Mouse (Mus musculus) midbrain, embryonic 15.5 days (tissue): Measurements from ENCODE around the gene Robo2. TPM values are rescaled to one million over a fixed set of nuclear protein-coding genes. Genes with fewer than 3 reads are reported as not detected.

Experiments used
- ATAC-seq: fragments of 200-750 bp; cut with Nextera tagmentation; replicated peaks from 2 replicates; pipeline ENCODE4 v1.8.0; 2017; ENCODE audit warnings: moderate TSS enrichment
- H3K27ac ChIP-seq: fragments of 300-500 bp; sonication (generic); 2 replicates; pipeline ENCODE4 v1.5.1; 2015; ENCODE audit warnings: mild to moderate bottlenecking, inconsistent platforms
- H3K27me3 ChIP-seq: fragments of 300-500 bp; sonication (generic); replicated peaks from 2 replicates; pipeline ENCODE4 v1.6.1; 2015; ENCODE audit warnings: inconsistent platforms
- H3K36me3 ChIP-seq: fragments of 300-500 bp; sonication (generic); replicated peaks from 2 replicates; pipeline ENCODE4 v1.6.1; 2015; ENCODE audit warnings: inconsistent platforms
- H3K4me1 ChIP-seq: fragments of 300-500 bp; sonication (generic); 2 replicates; pipeline ENCODE4 v1.6.1; 2015; ENCODE audit warnings: inconsistent platforms
- H3K4me2 ChIP-seq: fragments of 300-500 bp; sonication (generic); 2 replicates; pipeline ENCODE4 v1.6.1; 2015; ENCODE audit warnings: inconsistent platforms, mild to moderate bottlenecking, moderate library complexity
- H3K4me3 ChIP-seq: fragments of 300-500 bp; sonication (generic); 2 replicates; pipeline ENCODE4 v1.5.1; 2015; ENCODE audit warnings: mild to moderate bottlenecking, inconsistent platforms
- H3K9ac ChIP-seq: fragments of 300-500 bp; sonication (generic); 2 replicates; pipeline ENCODE4 v1.6.1; 2015; ENCODE audit warnings: mild to moderate bottlenecking, inconsistent platforms
- H3K9me3 ChIP-seq: fragments of 300-500 bp; sonication (generic); 2 replicates; pipeline ENCODE4 v1.6.1; 2016; ENCODE audit warnings: inconsistent platforms
- WGBS: fragments of 180-500 bp; shearing (Covaris S2); methylation state at CpG from one replicate; pipeline ENCODE4 v1.1.7; 2015; ENCODE audit warnings: mixed read lengths; 5-methylcytosine and 5-hydroxymethylcytosine counted together
- polyA plus RNA-seq: library from polyadenylated mRNA; unstranded; fragments of >200 nt; fragmentation: Nextera tagmentation; extraction: Ambion mirVana; gene quantifications from 2 replicates; pipeline ENCODE4 v1.2.1, GENCODE M21; 2015

The Robo2 gene
- polyA plus RNA-seq = 91.6 and 95.0 TPM in 2 replicates

- peaks cover 9% of the 10 kb centered on the region for H3K4me1 ChIP-seq
- peak within 1 kb of the TSS; percentile 80 for H3K9ac ChIP-seq
- H3K9me3 ChIP-seq = no peaks in the 10 kb centered on the region
- no peaks in the 10 kb centered on the region for H3K36me3 ChIP-seq
- H3K27ac ChIP-seq = peak within 1 kb of the TSS; percentile 91
- H3K27me3 ChIP-seq = no peaks in the 10 kb centered on the region
- peak; percentile 83 for ATAC-seq
- peak within 1 kb of the TSS; percentile 65 for H3K4me3 ChIP-seq
- peak within 1 kb of the TSS; percentile 77 for H3K4me2 ChIP-seq
- WGBS = under 1% methylated on average over 42 of the region's 43 CpGs
These were observed at the start of gene Robo2 for GRCm38 (mm10) chr16:74411481-74412251. TSS of gene Robo2 (minus strand) at chr16:74411825.

- H3K27ac ChIP-seq = no peak overlapping the region
- no peak overlapping the region for H3K9ac ChIP-seq
- 85% methylated on average over 3 of the region's 3 CpGs for WGBS
- no peaks in the 10 kb centered on the region for H3K36me3 ChIP-seq
- ATAC-seq = no peak
- no peak overlapping the region for H3K4me3 ChIP-seq
- no peaks in the 10 kb centered on the region for H3K4me1 ChIP-seq
- no peaks in the 10 kb centered on the region for H3K27me3 ChIP-seq
- no peaks in the 10 kb centered on the region for H3K9me3 ChIP-seq
- H3K4me2 ChIP-seq = no peak overlapping the region
These were observed 46.5 kb upstream of the Robo2 start for GRCm38 (mm10) chr16:74458138-74458537.

GRCm38 (mm10) chr16:74457736-74458135 is 46.1 kb upstream of the Robo2 start:
- no peak for ATAC-seq

GRCm38 (mm10) chr16:74456808-74457470 is 45.3 kb upstream of the Robo2 start:
- no peak for ATAC-seq
- no peaks in the 10 kb centered on the region for H3K9me3 ChIP-seq
- no peak overlapping the region for H3K27ac ChIP-seq
- no peaks in the 10 kb centered on the region for H3K36me3 ChIP-seq
- 58% methylated on average over 5 of the region's 5 CpGs for WGBS
- no peak overlapping the region for H3K4me3 ChIP-seq
- no peak overlapping the region for H3K4me2 ChIP-seq
- H3K27me3 ChIP-seq = no peaks in the 10 kb centered on the region
- H3K4me1 ChIP-seq = no peaks in the 10 kb centered on the region
- no peak overlapping the region for H3K9ac ChIP-seq

More at GRCm38 (mm10) chr16:74457736-74458135, 46.1 kb upstream of the Robo2 start:
- H3K9ac ChIP-seq = no peak overlapping the region
- no peak overlapping the region for H3K4me2 ChIP-seq
- no peaks in the 10 kb centered on the region for H3K9me3 ChIP-seq
- no peaks in the 10 kb centered on the region for H3K36me3 ChIP-seq
- no peak overlapping the region for H3K4me3 ChIP-seq
- no peak overlapping the region for H3K27ac ChIP-seq
- WGBS = 74% methylated on average over 8 of the region's 8 CpGs
- H3K4me1 ChIP-seq = no peaks in the 10 kb centered on the region
- no peaks in the 10 kb centered on the region for H3K27me3 ChIP-seq

GRCm38 (mm10) chr16:74455179-74455578 is 43.6 kb upstream of the Robo2 start:
- Histone ChIP-seq H3K9ac (no peak overlapping the region), H3K4me1 (no peaks in the 10 kb centered on the region), H3K27me3 (no peaks in the 10 kb centered on the region), H3K9me3 (no peaks in the 10 kb centered on the region), H3K36me3 (no peaks in the 10 kb centered on the region), H3K4me3 (no peak overlapping the region), H3K27ac (no peak overlapping the region), H3K4me2 (no peak overlapping the region)
- ATAC-seq = no peak
- 22% methylated on average over 2 of the region's 2 CpGs for WGBS

- H3K36me3 ChIP-seq = no peaks in the 10 kb centered on the region
- H3K9me3 ChIP-seq = no peaks in the 10 kb centered on the region
- H3K27me3 ChIP-seq = no peaks in the 10 kb centered on the region
- H3K4me2 ChIP-seq = no peak overlapping the region
- no peaks in the 10 kb centered on the region for H3K4me1 ChIP-seq
- WGBS = 93% methylated on average over 4 of the region's 4 CpGs
- no peak overlapping the region for H3K9ac ChIP-seq
- ATAC-seq = no peak
- H3K4me3 ChIP-seq = no peak overlapping the region
- H3K27ac ChIP-seq = no peak overlapping the region
These were observed 36.4 kb upstream of the Robo2 start for GRCm38 (mm10) chr16:74448025-74448424.

GRCm38 (mm10) chr16:74427071-74427470 is 15.4 kb upstream of the Robo2 start:
- no peaks in the 10 kb centered on the region for H3K9me3 ChIP-seq
- no peak for ATAC-seq
- no peaks in the 10 kb centered on the region for H3K36me3 ChIP-seq
- no peak overlapping the region for H3K27ac ChIP-seq
- H3K4me1 ChIP-seq = no peaks in the 10 kb centered on the region
- no peak overlapping the region for H3K4me3 ChIP-seq
- WGBS = 23% methylated on average over 2 of the region's 2 CpGs
- no peak overlapping the region for H3K9ac ChIP-seq
- H3K4me2 ChIP-seq = no peak overlapping the region
- no peaks in the 10 kb centered on the region for H3K27me3 ChIP-seq

- ATAC-seq = no peak
- WGBS = 66% methylated on average over 2 of the region's 2 CpGs
- H3K4me1 ChIP-seq = no peaks in the 10 kb centered on the region
These were observed 8.7 kb upstream of the Robo2 start for GRCm38 (mm10) chr16:74420324-74420723.

GRCm38 (mm10) chr16:74412471-74413291 is 1.1 kb upstream of the Robo2 start:
- Histone ChIP-seq H3K4me3 (peak overlapping the region; percentile 65), H3K4me2 (peak overlapping the region; percentile 77), H3K9ac (peak overlapping the region; percentile 80), H3K27me3 (no peaks in the 10 kb centered on the region), H3K4me1 (peaks cover 9% of the 10 kb centered on the region), H3K27ac (peak overlapping the region; percentile 91), H3K9me3 (no peaks in the 10 kb centered on the region), H3K36me3 (no peaks in the 10 kb centered on the region)
- under 1% methylated on average over 20 of the region's 20 CpGs for WGBS
- peak; percentile 65 for ATAC-seq

More at GRCm38 (mm10) chr16:74420324-74420723, 8.7 kb upstream of the Robo2 start:
- Histone ChIP-seq H3K9me3 (no peaks in the 10 kb centered on the region), H3K36me3 (no peaks in the 10 kb centered on the region), H3K4me3 (no peak overlapping the region), H3K27ac (no peak overlapping the region), H3K27me3 (no peaks in the 10 kb centered on the region), H3K4me2 (no peak overlapping the region), H3K9ac (no peak overlapping the region)

- H3K36me3 ChIP-seq = no peaks in the 10 kb centered on the region
- peaks cover 12% of the 10 kb centered on the region for H3K4me1 ChIP-seq
- H3K4me2 ChIP-seq = peak overlapping the region; percentile 77
- H3K27me3 ChIP-seq = no peaks in the 10 kb centered on the region
- WGBS = under 1% methylated on average over 16 of the region's 16 CpGs
- H3K9me3 ChIP-seq = no peaks in the 10 kb centered on the region
- H3K9ac ChIP-seq = peak overlapping the region; percentile 80
- H3K27ac ChIP-seq = peak overlapping the region; percentile 91
- H3K4me3 ChIP-seq = peak overlapping the region; percentile 65
- ATAC-seq = no peak; the same call in 1 of the 2 replicates
These were observed 604 bp downstream of the Robo2 start for GRCm38 (mm10) chr16:74411021-74411420.

GRCm38 (mm10) chr16:74410125-74410524 is 1.5 kb downstream of the Robo2 start:
- 18% methylated on average over 6 of the region's 6 CpGs for WGBS
- ATAC-seq = peak; percentile 41; the same call in 1 of the 2 replicates

GRCm38 (mm10) chr16:74409548-74409947 is 2.1 kb downstream of the Robo2 start:
- peak overlapping the region; percentile 91 for H3K27ac ChIP-seq
- ATAC-seq = no peak
- H3K9me3 ChIP-seq = no peaks in the 10 kb centered on the region
- H3K27me3 ChIP-seq = no peaks in the 10 kb centered on the region
- H3K4me3 ChIP-seq = peak overlapping the region; percentile 65
- H3K36me3 ChIP-seq = no peaks in the 10 kb centered on the region
- 56% methylated on average over 4 of the region's 4 CpGs for WGBS
- peak overlapping the region; percentile 77 for H3K4me2 ChIP-seq
- peaks cover 12% of the 10 kb centered on the region for H3K4me1 ChIP-seq
- H3K9ac ChIP-seq = peak overlapping the region; percentile 80

More at GRCm38 (mm10) chr16:74410125-74410524, 1.5 kb downstream of the Robo2 start:
- H3K4me2 ChIP-seq = peak overlapping the region; percentile 77
- H3K27me3 ChIP-seq = no peaks in the 10 kb centered on the region
- H3K27ac ChIP-seq = peak overlapping the region; percentile 91
- peak overlapping the region; percentile 80 for H3K9ac ChIP-seq
- H3K36me3 ChIP-seq = no peaks in the 10 kb centered on the region
- peaks cover 12% of the 10 kb centered on the region for H3K4me1 ChIP-seq
- peak overlapping the region; percentile 65 for H3K4me3 ChIP-seq
- H3K9me3 ChIP-seq = no peaks in the 10 kb centered on the region
